Mouse (Mus musculus): ENCODE data around the gene Cwh43.

The Cwh43 gene

GRCm38 (mm10) chr5:73405981-73406722 is at the start of gene Cwh43:
TSS of gene Cwh43 (plus strand) at chr5:73406075.
- DNase-seq (ENCODE audit: low read depth, low spot score) = no peak

- no peak for DNase-seq (ENCODE audit: low read depth, low spot score)
These were observed 46.6 kb upstream of the Cwh43 start for GRCm38 (mm10) chr5:73359134-73359751.

- no peak for DNase-seq (ENCODE audit: low read depth, low spot score)
These were observed 46.1 kb upstream of the Cwh43 start for GRCm38 (mm10) chr5:73359752-73360141.

- no peak for DNase-seq (ENCODE audit: low read depth, low spot score)
These were observed 45.6 kb upstream of the Cwh43 start for GRCm38 (mm10) chr5:73360240-73360639.

GRCm38 (mm10) chr5:73362338-73362737 is 43.5 kb upstream of the Cwh43 start:
- no peak for DNase-seq (ENCODE audit: low read depth, low spot score)

GRCm38 (mm10) chr5:73362791-73363190 is 43.1 kb upstream of the Cwh43 start:
- no peak for DNase-seq (ENCODE audit: low read depth, low spot score)

GRCm38 (mm10) chr5:73364107-73364864 is 41.6 kb upstream of the Cwh43 start:
- no peak for DNase-seq (ENCODE audit: low read depth, low spot score)

GRCm38 (mm10) chr5:73367906-73368305 is 38.0 kb upstream of the Cwh43 start:
- no peak for DNase-seq (ENCODE audit: low read depth, low spot score)

- no peak for DNase-seq (ENCODE audit: low read depth, low spot score)
These were observed 36.9 kb upstream of the Cwh43 start for GRCm38 (mm10) chr5:73368845-73369447.

- no peak for DNase-seq (ENCODE audit: low read depth, low spot score)
These were observed 36.1 kb upstream of the Cwh43 start for GRCm38 (mm10) chr5:73369731-73370130.

GRCm38 (mm10) chr5:73372601-73373000 is 33.3 kb upstream of the Cwh43 start:
- no peak for DNase-seq (ENCODE audit: low read depth, low spot score)

GRCm38 (mm10) chr5:73373184-73373583 is 32.7 kb upstream of the Cwh43 start:
- DNase-seq (ENCODE audit: low read depth, low spot score) = no peak

GRCm38 (mm10) chr5:73376041-73376440 is 29.8 kb upstream of the Cwh43 start:
- DNase-seq (ENCODE audit: low read depth, low spot score) = no peak

GRCm38 (mm10) chr5:73376491-73376890 is 29.4 kb upstream of the Cwh43 start:
- no peak for DNase-seq (ENCODE audit: low read depth, low spot score)

- DNase-seq (ENCODE audit: low read depth, low spot score) = peak; percentile 67
These were observed 26.0 kb upstream of the Cwh43 start for GRCm38 (mm10) chr5:73379908-73380307.

- no peak for DNase-seq (ENCODE audit: low read depth, low spot score)
These were observed 25.0 kb upstream of the Cwh43 start for GRCm38 (mm10) chr5:73380829-73381228.

GRCm38 (mm10) chr5:73381510-73381909 is 24.4 kb upstream of the Cwh43 start:
- no peak for DNase-seq (ENCODE audit: low read depth, low spot score)

GRCm38 (mm10) chr5:73381976-73382540 is 23.8 kb upstream of the Cwh43 start:
- no peak for DNase-seq (ENCODE audit: low read depth, low spot score)

GRCm38 (mm10) chr5:73382737-73383646 is 22.9 kb upstream of the Cwh43 start:
- DNase-seq (ENCODE audit: low read depth, low spot score) = peak; percentile 68

- no peak for DNase-seq (ENCODE audit: low read depth, low spot score)
These were observed 22.3 kb upstream of the Cwh43 start for GRCm38 (mm10) chr5:73383647-73383970.

GRCm38 (mm10) chr5:73393041-73393440 is 12.8 kb upstream of the Cwh43 start:
- no peak for DNase-seq (ENCODE audit: low read depth, low spot score)
